Mouse (Mus musculus) heart, embryonic 13.5 days (tissue): ENCODE results near the gene Kank3. TPM values are rescaled to one million over a fixed set of nuclear protein-coding genes. Genes with fewer than 3 reads are reported as not detected.
"Not testable (repeated sequence)": the region's sequence is repeated elsewhere in the genome, so short reads cannot be mapped to it uniquely, and the experiment has no call there.

Experiments
- ATAC-seq: fragments of 200-750 bp; cut with Nextera tagmentation; 2 replicates; pipeline ENCODE4 v1.8.0; 2017; ENCODE audit warnings: moderate TSS enrichment; ENCODE audit not compliant: insufficient number of reproducible peaks, low FRiP score, low TSS enrichment; ENCODE audit errors: extremely low read depth
- H3K27ac ChIP-seq: fragments of 300-500 bp; sonication (generic); replicated peaks from 2 replicates; pipeline ENCODE4 v1.5.1; 2015; ENCODE audit warnings: moderate library complexity, mild to moderate bottlenecking, inconsistent platforms
- H3K27me3 ChIP-seq: fragments of 300-500 bp; sonication (generic); replicated peaks from 2 replicates; pipeline ENCODE4 v1.6.1; 2015; ENCODE audit warnings: mild to moderate bottlenecking, inconsistent platforms
- H3K36me3 ChIP-seq: fragments of 300-500 bp; sonication (generic); 2 replicates; pipeline ENCODE4 v1.6.1; 2015; ENCODE audit warnings: mild to moderate bottlenecking, inconsistent platforms
- H3K4me1 ChIP-seq: fragments of 300-500 bp; sonication (generic); 2 replicates; pipeline ENCODE4 v1.6.1; 2015; ENCODE audit warnings: inconsistent platforms
- H3K4me2 ChIP-seq: fragments of 300-500 bp; sonication (generic); 2 replicates; pipeline ENCODE4 v1.6.1; 2015; ENCODE audit warnings: inconsistent platforms, mild to moderate bottlenecking, moderate library complexity
- H3K4me3 ChIP-seq: fragments of 300-500 bp; sonication (generic); 2 replicates; pipeline ENCODE4 v1.5.1; 2015; ENCODE audit warnings: moderate library complexity, mild to moderate bottlenecking, inconsistent platforms
- H3K9ac ChIP-seq: fragments of 300-500 bp; sonication (generic); 2 replicates; pipeline ENCODE4 v1.6.1; 2015; ENCODE audit warnings: inconsistent platforms, mild to moderate bottlenecking, moderate library complexity
- H3K9me3 ChIP-seq: fragments of 300-500 bp; sonication (generic); 2 replicates; pipeline ENCODE4 v1.6.1; 2016; ENCODE audit warnings: inconsistent platforms
- WGBS: fragments of 180-500 bp; shearing (Covaris S2); methylation state at CpG from one replicate; pipeline ENCODE4 v1.1.7; 2015; ENCODE audit warnings: mixed read lengths; 5-methylcytosine and 5-hydroxymethylcytosine counted together
- polyA plus RNA-seq: library from polyadenylated mRNA; unstranded; fragments of >200 nt; fragmentation: Nextera tagmentation; extraction: Ambion mirVana; gene quantifications from 2 replicates; pipeline ENCODE4 v1.2.1, GENCODE M21; 2015

Kank3 gene
- polyA plus RNA-seq, 1 experiment from 2014 or later, result 40.0 TPM

DNA sequence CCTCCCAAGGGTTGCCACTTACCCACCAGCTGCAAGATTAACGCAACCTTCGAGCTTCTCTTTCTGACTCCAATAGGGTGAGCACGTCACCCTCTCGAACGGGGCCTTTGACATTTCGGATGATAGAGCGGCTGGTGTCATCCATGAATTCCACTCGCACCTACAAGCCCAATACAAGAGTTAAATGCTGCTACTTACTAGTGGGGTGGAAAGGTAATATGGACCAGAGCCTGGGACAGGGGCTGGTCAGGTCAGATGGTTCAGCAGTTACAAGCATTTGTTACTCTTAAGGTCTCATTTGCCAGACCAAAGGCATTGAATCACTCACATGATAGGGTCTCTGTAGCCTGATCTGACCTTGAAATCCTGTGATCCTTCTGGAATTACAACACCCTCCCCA is 12.9 kb downstream of the Kank3 start:
- H3K27ac ChIP-seq, ATAC-seq, H3K9me3 ChIP-seq, H3K27me3 ChIP-seq: not testable (repeated sequence)
- WGBS, result 74% methylated on average over 8 of the region's 8 CpGs
- Histone ChIP-seq H3K9ac (peak overlapping the region; percentile 94), H3K4me3 (peak overlapping the region; percentile 90), H3K4me1 (peaks cover 46% of the 10 kb centered on the region), H3K4me2 (peak overlapping the region; percentile 93), H3K36me3 (peaks cover 67% of the 10 kb centered on the region)

DNA sequence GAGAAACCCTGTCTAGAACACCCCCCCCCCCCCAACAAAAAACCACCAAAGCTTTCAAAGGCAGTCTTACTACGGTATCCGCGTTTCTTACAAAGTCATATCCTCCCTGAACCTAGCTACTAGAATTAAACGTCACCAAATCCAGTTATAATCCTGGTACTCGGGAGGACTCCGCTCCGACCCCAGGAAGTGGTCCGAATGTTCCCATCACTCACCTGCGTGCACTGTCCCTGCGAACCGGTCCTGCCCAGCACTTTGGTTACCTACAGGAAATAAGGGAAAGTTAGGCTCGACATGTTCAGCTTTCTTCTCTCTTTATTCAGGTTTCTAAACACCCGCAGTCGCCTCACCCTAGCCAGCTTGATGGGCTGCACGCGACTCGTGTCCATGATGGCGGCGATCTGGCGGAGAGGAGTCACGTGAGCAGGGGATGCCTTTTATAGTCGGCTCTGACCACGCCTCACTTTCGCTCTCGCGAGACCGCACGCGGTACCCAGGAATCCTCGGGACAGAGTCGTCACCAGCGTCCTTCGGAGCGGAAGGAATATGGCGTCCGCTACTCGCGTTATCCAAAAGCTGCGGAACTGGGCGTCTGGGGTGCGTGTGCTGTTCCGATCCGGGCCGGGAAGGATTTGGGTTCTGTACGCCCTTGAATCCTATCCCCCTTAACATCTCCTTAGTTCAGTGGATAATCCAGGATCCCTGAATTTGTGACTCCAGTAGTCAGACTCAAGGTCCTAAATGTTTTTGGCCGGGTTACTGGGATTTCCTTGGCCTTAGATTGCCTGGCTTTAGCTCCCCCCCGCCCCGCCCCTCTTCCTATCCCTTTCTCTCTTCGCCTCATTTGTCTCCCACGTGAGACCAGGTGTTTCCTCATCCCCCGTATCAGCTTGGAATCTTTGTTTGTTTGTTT is 14.0 kb downstream of the Kank3 start, which contains the start of the genes Rps28 and Ndufa7:
TSS of gene Rps28 (minus strand) at position 479 of the 913 bp plus-strand sequence.
TSS of gene Ndufa7 (plus strand) at position 489 of the 913 bp plus-strand sequence.
- peaks cover 51% of the 10 kb centered on the region for H3K4me1 ChIP-seq
- H3K9me3 ChIP-seq, result no peaks in the 10 kb centered on the region
- H3K27ac ChIP-seq, result peak within 1 kb of the TSS; percentile 85
- H3K4me2 ChIP-seq, result peak within 1 kb of the TSS; percentile 93
- under 1% methylated on average over 51 of the region's 51 CpGs for WGBS
- peaks cover 62% of the 10 kb centered on the region for H3K36me3 ChIP-seq
- no peaks in the 10 kb centered on the region for H3K27me3 ChIP-seq
- peak within 1 kb of the TSS; percentile 90 for H3K4me3 ChIP-seq
- peak within 1 kb of the TSS; percentile 94 for H3K9ac ChIP-seq
- peak; percentile 88 for ATAC-seq

DNA sequence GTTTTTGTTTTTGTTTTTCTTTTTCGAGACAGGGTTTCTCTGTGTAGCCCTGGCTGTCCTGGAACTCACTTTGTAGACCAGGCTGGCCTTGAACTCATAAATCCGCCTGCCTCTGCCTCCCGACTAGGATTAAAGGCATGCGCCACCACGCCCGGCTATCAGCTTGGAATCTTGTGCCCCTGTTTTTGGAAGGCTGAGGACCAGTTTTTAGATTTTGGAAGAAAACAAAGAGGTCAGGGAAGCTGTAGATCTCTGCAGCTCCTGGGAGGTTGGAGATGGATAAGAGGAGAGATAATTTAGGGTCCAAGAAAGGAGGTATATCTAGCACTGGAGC is 14.6 kb downstream of the Kank3 start:
- Histone ChIP-seq H3K36me3 (peaks cover 62% of the 10 kb centered on the region), H3K4me1 (peaks cover 56% of the 10 kb centered on the region), H3K4me3 (peak overlapping the region; percentile 90), H3K4me2 (peak overlapping the region; percentile 83), H3K9ac (peak overlapping the region; percentile 94), H3K27ac (peak overlapping the region; percentile 85)
- not testable (repeated sequence) for H3K9me3 ChIP-seq, H3K27me3 ChIP-seq, ATAC-seq
- 8% methylated on average over 6 of the region's 6 CpGs for WGBS

DNA sequence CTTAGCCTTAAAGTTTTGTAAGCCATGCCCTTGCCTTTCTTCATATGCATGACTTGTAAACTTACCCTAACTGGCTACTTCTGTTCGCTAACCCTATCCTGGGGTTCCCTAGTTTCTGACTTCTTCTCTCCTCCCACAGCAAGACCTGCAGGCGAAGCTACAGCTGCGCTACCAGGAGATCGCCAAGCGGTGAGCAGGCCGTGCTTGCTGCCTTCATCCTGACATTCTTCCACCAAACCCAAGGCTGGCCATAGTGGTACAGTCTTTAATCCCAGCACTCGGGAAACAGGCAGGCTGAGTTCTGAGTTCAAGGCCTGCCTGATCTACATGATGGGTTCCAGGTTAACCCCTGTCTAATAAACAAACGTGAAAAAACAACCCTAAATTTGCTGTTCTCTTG is 15.1 kb downstream of the Kank3 start:
- Histone ChIP-seq H3K9ac (peak overlapping the region; percentile 94), H3K4me1 (peaks cover 56% of the 10 kb centered on the region), H3K9me3 (no peaks in the 10 kb centered on the region), H3K4me2 (peak overlapping the region; percentile 83), H3K36me3 (peaks cover 62% of the 10 kb centered on the region), H3K27me3 (no peaks in the 10 kb centered on the region), H3K27ac (no peak overlapping the region), H3K4me3 (peak overlapping the region; percentile 90)
- 80% methylated on average over 8 of the region's 8 CpGs for WGBS
- ATAC-seq, result no peak

DNA sequence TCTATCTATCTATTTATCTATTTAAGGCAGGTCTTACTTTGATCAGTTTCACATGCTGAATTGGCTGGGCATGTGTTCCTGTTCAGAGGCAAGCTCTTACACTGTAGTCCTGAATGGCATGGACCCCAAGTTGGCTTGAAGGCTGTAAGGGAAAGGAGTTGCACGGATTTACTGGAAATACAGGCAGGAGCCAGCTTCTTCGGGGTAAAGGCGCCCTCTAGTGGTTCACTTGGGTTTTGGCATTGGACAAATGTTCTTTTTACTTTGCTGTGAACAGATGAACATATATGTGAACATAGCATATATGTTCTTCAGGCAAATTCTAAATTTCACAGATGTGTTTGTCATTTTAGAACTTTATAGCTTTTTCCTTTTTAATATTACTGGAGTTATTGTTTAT is 16.5 kb downstream of the Kank3 start:
- Histone ChIP-seq H3K27ac (no peak overlapping the region), H3K4me2 (no peak overlapping the region), H3K4me3 (no peak overlapping the region), H3K4me1 (peaks cover 54% of the 10 kb centered on the region), H3K36me3 (peaks cover 61% of the 10 kb centered on the region), H3K9me3 (no peaks in the 10 kb centered on the region), H3K9ac (no peak overlapping the region), H3K27me3 (no peaks in the 10 kb centered on the region)
- ATAC-seq, result no peak
- WGBS, result 0% methylated on average over 3 of the region's 3 CpGs

DNA sequence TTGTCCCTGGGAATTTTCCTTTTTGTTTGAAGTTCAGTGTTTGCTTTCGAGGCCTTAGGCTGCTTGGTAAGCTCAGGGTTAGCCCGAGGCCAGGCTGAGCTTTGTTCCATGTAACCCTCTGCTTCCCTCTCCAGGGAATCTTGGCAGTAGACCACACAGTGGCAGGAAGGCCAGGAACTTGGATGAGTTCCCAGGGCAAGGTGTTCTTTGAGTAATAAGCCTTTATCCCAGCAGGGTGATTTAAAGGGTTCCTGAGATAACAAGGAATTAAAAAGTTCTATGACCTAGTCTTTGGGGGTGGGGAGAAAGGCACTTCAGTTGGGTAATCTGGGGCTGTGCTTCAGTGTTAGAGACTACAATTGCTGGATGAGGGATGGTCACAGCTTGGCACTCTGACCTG is 18.6 kb downstream of the Kank3 start:
- Histone ChIP-seq H3K4me3 (no peak overlapping the region), H3K4me1 (peaks cover 35% of the 10 kb centered on the region), H3K36me3 (peaks cover 65% of the 10 kb centered on the region), H3K4me2 (no peak overlapping the region), H3K9me3 (no peaks in the 10 kb centered on the region), H3K27me3 (no peaks in the 10 kb centered on the region), H3K9ac (peak overlapping the region; percentile 24; the same call in 1 of the 2 replicates), H3K27ac (peak overlapping the region; percentile 50)
- 28% methylated on average over 2 of the region's 2 CpGs for WGBS
- ATAC-seq, result no peak

DNA sequence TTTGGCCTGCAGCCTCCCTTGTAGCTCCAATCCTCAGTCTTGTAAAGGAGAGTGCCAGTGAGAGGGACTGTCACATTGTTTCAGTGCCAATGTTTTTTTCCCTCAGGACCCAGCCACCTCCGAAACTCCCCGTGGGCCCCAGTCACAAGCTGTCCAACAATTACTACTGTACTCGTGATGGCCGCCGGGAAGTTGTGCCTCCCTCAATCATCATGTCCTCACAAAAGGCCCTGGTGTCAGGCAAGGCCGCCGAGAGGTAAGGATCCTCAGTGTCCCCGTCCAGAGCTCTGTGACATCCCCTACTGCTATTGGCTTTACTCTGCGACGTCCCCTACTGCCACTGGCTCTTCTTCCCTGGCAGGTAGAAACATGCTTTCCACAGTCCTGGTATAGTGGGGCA is 19.2 kb downstream of the Kank3 start:
- Histone ChIP-seq H3K4me1 (peaks cover 35% of the 10 kb centered on the region), H3K9me3 (no peaks in the 10 kb centered on the region), H3K27me3 (no peaks in the 10 kb centered on the region), H3K4me2 (no peak overlapping the region), H3K36me3 (peaks cover 72% of the 10 kb centered on the region), H3K4me3 (no peak overlapping the region), H3K9ac (peak overlapping the region; percentile 24; the same call in 1 of the 2 replicates), H3K27ac (peak overlapping the region; percentile 50; the same call in 1 of the 2 replicates)
- ATAC-seq, result no peak
- 90% methylated on average over 10 of the region's 10 CpGs for WGBS

DNA sequence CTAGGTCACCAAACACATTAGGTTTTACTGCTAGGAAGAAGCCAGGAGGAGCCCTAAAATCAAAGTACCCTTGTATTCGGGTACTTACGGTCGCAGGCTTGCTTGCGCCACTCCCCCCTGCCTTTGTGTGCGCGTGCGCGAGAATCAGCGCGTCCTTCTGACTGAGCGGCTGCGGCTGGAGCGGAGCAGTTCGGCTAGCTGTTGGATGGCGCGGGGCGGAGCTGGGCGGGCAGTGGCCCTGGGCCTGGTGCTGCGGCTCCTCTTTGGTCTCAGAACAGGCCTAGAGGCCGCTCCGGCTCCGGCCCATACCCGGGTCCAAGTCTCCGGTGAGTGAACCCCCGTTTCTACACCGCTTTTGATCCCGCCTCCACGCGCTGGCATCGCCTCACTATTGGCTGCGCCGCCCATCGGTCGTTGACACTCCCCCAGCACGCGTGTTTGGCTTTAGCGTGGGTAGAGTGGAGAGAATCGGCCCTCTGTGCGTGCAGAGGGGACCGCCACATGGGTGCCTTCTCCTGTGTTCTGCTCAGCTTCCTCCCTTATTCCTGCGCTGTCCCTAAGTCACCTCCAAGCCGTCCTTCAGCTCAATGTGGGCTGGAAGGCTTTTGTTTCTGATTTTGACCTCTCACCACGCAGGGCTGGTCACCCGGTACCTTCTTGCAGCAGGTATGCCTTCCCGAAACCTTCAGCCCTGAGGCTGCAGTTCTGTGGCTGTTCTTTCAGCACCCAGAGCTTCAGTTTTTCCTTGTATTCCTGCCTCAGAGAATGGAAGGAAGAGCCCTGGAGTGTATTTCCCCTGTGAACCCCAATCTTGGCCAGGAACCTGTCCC is 32.9 kb downstream of the Kank3 start, which contains the start of gene Cd320:
TSS of gene Cd320 (plus strand) at position 126 of the 830 bp plus-strand sequence.
- no peaks in the 10 kb centered on the region for H3K27me3 ChIP-seq
- H3K9me3 ChIP-seq, result no peaks in the 10 kb centered on the region
- H3K4me3 ChIP-seq, result peak within 1 kb of the TSS; percentile 86
- peak within 1 kb of the TSS; percentile 81 for H3K4me2 ChIP-seq
- peak within 1 kb of the TSS; percentile 87 for H3K9ac ChIP-seq
- peaks cover 32% of the 10 kb centered on the region for H3K36me3 ChIP-seq
- peaks cover 16% of the 10 kb centered on the region for H3K4me1 ChIP-seq
- ATAC-seq, result peak; percentile 75
- under 1% methylated on average over 45 of the region's 45 CpGs for WGBS
- H3K27ac ChIP-seq, result peak within 1 kb of the TSS; percentile 68

DNA sequence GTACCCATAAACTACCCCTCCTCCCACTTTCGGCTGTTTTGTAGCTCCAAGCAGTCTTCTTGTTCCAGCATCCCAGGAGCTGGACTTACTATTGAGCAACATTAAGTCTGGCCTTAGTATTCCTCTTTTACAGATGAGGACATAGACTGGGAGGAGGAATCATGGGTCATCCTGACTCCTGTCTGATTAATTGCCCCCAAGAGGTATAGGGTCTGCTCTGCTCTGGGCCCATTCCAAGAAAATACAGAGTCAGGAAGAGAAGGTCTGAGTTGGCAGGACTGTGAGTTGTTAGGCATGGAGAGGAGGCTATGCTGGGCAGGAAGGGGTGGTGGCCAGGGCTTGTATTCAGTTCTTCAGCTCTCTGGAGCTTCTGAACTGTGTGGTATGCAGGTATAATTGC is 33.9 kb downstream of the Kank3 start:
- Histone ChIP-seq H3K36me3 (peaks cover 30% of the 10 kb centered on the region), H3K27ac (no peak overlapping the region), H3K4me1 (peaks cover 16% of the 10 kb centered on the region), H3K27me3 (no peaks in the 10 kb centered on the region), H3K4me2 (peak overlapping the region; percentile 81), H3K9ac (peak overlapping the region; percentile 87), H3K4me3 (peak overlapping the region; percentile 86), H3K9me3 (no peaks in the 10 kb centered on the region)
- no peak for ATAC-seq
- 69% methylated on average over 1 of the region's 1 CpGs for WGBS

DNA sequence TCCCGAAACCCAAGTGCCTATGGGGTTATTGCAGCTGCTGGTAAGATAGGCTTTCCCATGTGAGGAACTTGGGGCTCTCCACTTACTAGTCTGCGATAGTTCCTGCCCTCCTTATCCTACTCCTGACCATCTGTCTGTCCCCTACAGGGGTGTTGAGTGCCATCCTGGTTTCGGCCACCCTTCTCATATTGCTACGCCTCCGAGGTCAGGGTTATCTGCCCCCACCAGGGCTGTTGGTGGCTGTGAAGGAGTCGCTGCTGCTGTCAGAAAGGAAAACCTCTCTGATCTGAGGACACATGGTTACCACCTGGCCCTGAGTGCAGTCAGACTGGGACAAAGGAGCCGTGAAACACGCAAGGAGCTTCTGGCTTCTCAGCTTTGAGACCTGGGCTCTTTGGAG is 37.8 kb downstream of the Kank3 start:
- H3K9me3 ChIP-seq, result no peaks in the 10 kb centered on the region
- peaks cover 13% of the 10 kb centered on the region for H3K4me1 ChIP-seq
- H3K27me3 ChIP-seq, result no peaks in the 10 kb centered on the region
- H3K27ac ChIP-seq, result no peak overlapping the region
- H3K9ac ChIP-seq, result no peak overlapping the region
- ATAC-seq, result no peak
- no peak overlapping the region for H3K4me2 ChIP-seq
- H3K4me3 ChIP-seq, result no peak overlapping the region
- H3K36me3 ChIP-seq, result peaks cover 21% of the 10 kb centered on the region
- WGBS, result 57% methylated on average over 8 of the region's 8 CpGs

DNA sequence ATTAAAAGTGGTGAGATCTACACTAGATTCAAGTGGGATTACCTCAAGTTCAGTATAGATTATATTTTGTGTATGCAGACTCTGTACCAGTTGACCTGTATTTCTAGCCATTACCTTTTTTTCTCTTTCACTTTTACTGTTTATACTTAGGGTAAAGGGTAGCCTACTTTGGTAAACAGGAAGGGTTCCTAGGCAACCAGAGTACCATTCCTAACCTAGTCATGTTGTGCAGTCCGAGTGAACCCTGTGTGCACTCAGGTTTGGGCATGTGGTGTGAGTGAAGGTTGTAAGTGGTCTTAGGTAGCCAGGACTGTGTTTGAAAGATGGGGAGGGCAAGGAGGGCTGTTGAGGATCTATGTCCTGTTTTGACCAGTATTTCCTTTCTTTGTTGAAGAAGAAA is 41.0 kb downstream of the Kank3 start:
- WGBS, result 42% methylated on average over 1 of the region's 1 CpGs
- no peaks in the 10 kb centered on the region for H3K9me3 ChIP-seq
- no peak overlapping the region for H3K4me2 ChIP-seq
- no peak overlapping the region for H3K4me3 ChIP-seq
- peaks cover 21% of the 10 kb centered on the region for H3K36me3 ChIP-seq
- H3K9ac ChIP-seq, result no peak overlapping the region
- H3K4me1 ChIP-seq, result no peaks in the 10 kb centered on the region
- no peak for ATAC-seq
- H3K27ac ChIP-seq, result no peak overlapping the region
- no peaks in the 10 kb centered on the region for H3K27me3 ChIP-seq
